Mouse (Mus musculus) heart, embryonic 14.5 days (tissue): Measurements from ENCODE around the gene Mgrn1. TPM values are rescaled to one million over a fixed set of nuclear protein-coding genes. Genes with fewer than 3 reads are reported as not detected.

Source experiments
- ATAC-seq: fragments of 200-750 bp; cut with Nextera tagmentation; 2 replicates; pipeline ENCODE4 v1.8.0; 2017; ENCODE audit warnings: low read depth, moderate TSS enrichment; ENCODE audit not compliant: insufficient number of reproducible peaks, insufficient read depth, low FRiP score
- H3K27ac ChIP-seq, 2 experiments: fragments of 200-500 bp in 1 of 2; fragments of 300-500 bp in 1 of 2; sonication (generic) in 1 of 2; replicated peaks in 1 of 2; 2 replicates each; pipeline ENCODE4 v1.5.1; 2012 to 2014; ENCODE audit warnings: low read depth in 2 of 2, low read length in 2 of 2, control low read depth in 1 of 2, mild to moderate bottlenecking in 1 of 2, mixed read lengths in 1 of 2; ENCODE audit not compliant: control insufficient read depth in 1 of 2, insufficient read depth in 1 of 2
- H3K27me3 ChIP-seq: fragments of 300-500 bp; sonication (generic); 2 replicates; pipeline ENCODE4 v1.6.1; 2014; ENCODE audit warnings: mild to moderate bottlenecking, low read length, control low read depth; ENCODE audit not compliant: control insufficient read depth, insufficient read depth
- H3K36me3 ChIP-seq: fragments of 300-500 bp; sonication (generic); 2 replicates; pipeline ENCODE4 v1.6.1; 2014; ENCODE audit warnings: mild to moderate bottlenecking, control low read depth, low read length, mixed read lengths; ENCODE audit not compliant: control insufficient read depth, insufficient read depth
- H3K4me1 ChIP-seq, 2 experiments: fragments of 200-500 bp in 1 of 2; fragments of 300-500 bp in 1 of 2; sonication (generic) in 1 of 2; 2 replicates each; pipeline ENCODE4 v1.6.1; 2012 to 2014; ENCODE audit warnings: low read length in 2 of 2, control low read depth in 1 of 2, mixed read lengths in 1 of 2; ENCODE audit not compliant: control insufficient read depth in 2 of 2, insufficient read depth in 2 of 2
- H3K4me2 ChIP-seq: fragments of 300-500 bp; sonication (generic); 2 replicates; pipeline ENCODE4 v1.6.1; 2014; ENCODE audit warnings: mild to moderate bottlenecking, low read length
- H3K4me3 ChIP-seq, 2 experiments: fragments of 200-500 bp in 1 of 2; fragments of 300-500 bp in 1 of 2; sonication (generic) in 1 of 2; 2 replicates each; pipeline ENCODE4 v1.5.1; 2012 to 2014; ENCODE audit warnings: low read length in 2 of 2, mild to moderate bottlenecking in 2 of 2, control low read depth in 1 of 2, low read depth in 1 of 2, moderate library complexity in 1 of 2; ENCODE audit not compliant: control insufficient read depth in 1 of 2, insufficient read depth in 1 of 2
- H3K9ac ChIP-seq: fragments of 300-500 bp; sonication (generic); 2 replicates; pipeline ENCODE4 v1.6.1; 2014; ENCODE audit warnings: mild to moderate bottlenecking, low read length
- H3K9me3 ChIP-seq: fragments of 300-500 bp; sonication (generic); 2 replicates; pipeline ENCODE4 v1.6.1; 2016; ENCODE audit warnings: low read length, control low read depth; ENCODE audit not compliant: control insufficient read depth
- WGBS: fragments of 180-500 bp; shearing (Covaris S2); extraction: QIAGEN DNeasy Blood & Tissue Kit; methylation state at CpG from one replicate; pipeline ENCODE4 v1.1.7; 2014; 5-methylcytosine and 5-hydroxymethylcytosine counted together
- polyA plus RNA-seq: library from polyadenylated mRNA; unstranded; fragments of >200 nt; fragmentation: Nextera tagmentation; extraction: Ambion mirVana; gene quantifications from 2 replicates; pipeline ENCODE4 v1.2.1, GENCODE M21; 2014

The Mgrn1 gene
- polyA plus RNA-seq, 1 experiment from 2014 or later: 115 TPM

DNA sequence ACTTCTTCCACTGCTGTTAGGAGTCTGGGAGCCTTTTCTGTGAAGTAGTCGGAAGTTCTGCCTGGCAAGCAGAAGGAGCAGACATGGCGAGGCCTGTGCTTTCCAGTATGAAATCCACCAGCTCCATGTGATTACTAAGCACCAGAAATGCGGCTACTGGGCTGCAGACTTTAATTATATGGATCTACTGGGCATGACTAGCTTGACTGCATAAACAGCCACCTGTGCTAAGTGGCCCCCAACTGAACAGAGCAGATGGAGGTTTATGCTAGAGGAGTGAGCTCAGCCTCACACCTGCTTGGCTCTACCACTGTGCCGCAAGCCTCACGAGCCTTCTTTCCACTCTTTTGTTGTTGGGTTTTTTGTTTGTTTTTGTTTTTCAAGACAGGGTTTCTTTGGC lies 88.5 kb downstream of the Mgrn1 start:
- ATAC-seq: no peak
- Histone ChIP-seq H3K9me3 (no peaks in the 10 kb centered on the region), H3K36me3 (no peaks in the 10 kb centered on the region), H3K4me1 (peaks cover 16 to 18% of the 10 kb centered on the region in 2 experiments), H3K9ac (no peak overlapping the region), H3K4me2 (no peak overlapping the region), H3K4me3 (no peak overlapping the region), H3K27ac (no peak overlapping the region), H3K27me3 (no peaks in the 10 kb centered on the region)
- WGBS: 90% methylated on average over 5 of the region's 5 CpGs

DNA sequence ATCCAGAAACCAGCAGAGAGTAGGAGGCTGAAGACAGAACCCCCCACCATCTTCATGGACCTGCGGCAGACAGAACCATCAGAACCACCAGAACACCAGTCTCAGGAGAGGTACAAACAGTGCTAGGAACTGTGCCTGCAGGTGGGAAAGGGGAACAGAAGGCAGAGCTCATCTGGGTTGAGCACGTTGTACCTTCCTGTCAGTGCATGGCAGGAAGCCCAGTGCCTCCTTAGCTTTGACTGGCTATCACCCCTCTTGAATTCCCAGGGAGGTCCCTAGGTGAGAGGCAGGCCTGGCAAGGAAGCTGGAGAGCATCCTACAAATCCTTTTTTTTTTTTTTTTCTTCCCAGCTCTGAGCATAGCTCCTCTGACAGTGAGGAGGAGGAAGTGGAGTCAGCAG lies 90.1 kb downstream of the Mgrn1 start:
- H3K4me2 ChIP-seq: no peak overlapping the region
- peaks cover 18 to 20% of the 10 kb centered on the region in 2 experiments for H3K4me1 ChIP-seq
- no peak for ATAC-seq
- H3K9me3 ChIP-seq: no peaks in the 10 kb centered on the region
- H3K27ac ChIP-seq: no peak overlapping the region
- H3K36me3 ChIP-seq: no peaks in the 10 kb centered on the region
- no peak overlapping the region for H3K4me3 ChIP-seq
- no peak overlapping the region for H3K9ac ChIP-seq
- 59% methylated on average over 2 of the region's 2 CpGs for WGBS
- no peaks in the 10 kb centered on the region for H3K27me3 ChIP-seq

DNA sequence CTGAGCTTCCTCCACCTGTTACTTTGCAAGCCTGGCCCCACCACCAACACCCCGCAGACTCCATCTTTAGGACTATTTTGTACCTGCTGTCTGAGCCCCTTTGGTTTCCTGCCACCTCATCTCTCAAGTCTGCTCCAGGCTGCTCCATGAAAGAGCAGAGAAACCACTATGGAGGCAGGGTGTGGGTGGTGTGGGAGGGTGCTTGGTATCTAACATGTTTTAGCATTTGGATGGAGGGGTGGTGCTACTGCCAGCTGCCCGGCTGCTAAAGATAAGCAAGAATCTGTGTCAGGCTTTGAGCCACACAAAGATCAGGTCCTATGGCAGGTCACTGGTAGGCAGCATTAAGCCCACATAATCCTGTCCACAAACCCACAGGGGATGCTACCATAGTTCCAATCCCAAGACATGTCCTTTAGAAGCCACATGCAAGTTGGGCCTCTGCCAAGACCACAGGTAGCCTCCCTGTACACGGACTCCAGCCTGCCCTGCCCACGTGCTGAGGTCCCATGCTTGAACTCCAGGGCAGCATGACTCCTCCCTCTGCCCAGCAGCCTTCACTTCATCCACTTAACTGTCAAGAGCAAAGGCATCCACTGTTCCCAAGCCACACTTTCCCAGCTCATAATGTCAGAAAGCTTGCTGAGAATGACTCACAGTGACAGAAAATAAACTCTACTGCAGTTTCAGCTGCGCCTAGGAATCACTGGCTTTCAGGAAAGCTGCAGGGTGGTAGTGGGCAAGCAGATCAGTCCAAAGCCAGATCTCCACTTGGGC lies 92.4 kb downstream of the Mgrn1 start:
- Histone ChIP-seq H3K4me2 (peak overlapping the region; percentile 40; the same call in 1 of the 2 replicates), H3K9me3 (no peaks in the 10 kb centered on the region), H3K27ac (peak overlapping the region; percentile 46 to 75), H3K4me1 (peaks cover 15 to 20% of the 10 kb centered on the region in 2 experiments), H3K4me3 (no peak overlapping the region), H3K9ac (no peak overlapping the region), H3K27me3 (no peaks in the 10 kb centered on the region), H3K36me3 (no peaks in the 10 kb centered on the region)
- 33% methylated on average over 5 of the region's 5 CpGs for WGBS
- ATAC-seq: peak; percentile 64; the same call in 1 of the 2 replicates

DNA sequence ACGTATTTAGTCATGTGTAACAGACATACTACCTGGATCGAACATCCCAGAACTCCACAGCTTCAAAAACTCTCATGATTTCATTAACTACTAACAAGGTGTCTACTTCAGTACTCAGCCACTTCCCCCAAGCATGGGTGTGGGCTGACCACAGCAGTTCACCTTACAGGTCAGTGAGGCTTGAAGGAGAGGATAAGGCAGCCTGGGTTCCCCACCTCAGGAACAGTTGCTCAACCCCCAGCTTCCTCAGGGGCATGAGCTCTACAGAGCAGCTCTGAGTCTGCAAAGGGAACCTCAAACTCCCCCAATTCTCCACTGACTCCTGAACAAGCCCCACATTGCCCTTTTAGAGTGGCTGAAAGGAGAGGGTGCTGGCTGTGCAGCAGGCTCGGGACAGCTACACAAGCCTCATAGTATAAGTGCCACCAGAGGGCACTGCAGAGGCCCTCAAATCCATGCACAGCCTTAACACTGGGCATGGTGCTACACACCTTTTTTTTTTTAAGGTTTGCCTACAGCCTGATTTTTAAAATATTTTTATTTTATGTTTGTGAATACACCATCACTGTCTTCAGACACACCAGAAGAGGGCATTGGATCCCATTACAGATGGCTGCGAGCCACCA lies 93.8 kb downstream of the Mgrn1 start:
- Histone ChIP-seq H3K36me3 (no peaks in the 10 kb centered on the region), H3K9ac (no peak overlapping the region), H3K9me3 (no peaks in the 10 kb centered on the region), H3K4me3 (no peak overlapping the region), H3K4me1 (peaks cover 15 to 20% of the 10 kb centered on the region in 2 experiments), H3K27me3 (no peaks in the 10 kb centered on the region), H3K27ac (peak overlapping the region in 1 of 2 experiments; percentile 75; a peak in 1 of 4 replicates), H3K4me2 (no peak overlapping the region)
- 72% methylated on average over 4 of the region's 4 CpGs for WGBS
- ATAC-seq: no peak

DNA sequence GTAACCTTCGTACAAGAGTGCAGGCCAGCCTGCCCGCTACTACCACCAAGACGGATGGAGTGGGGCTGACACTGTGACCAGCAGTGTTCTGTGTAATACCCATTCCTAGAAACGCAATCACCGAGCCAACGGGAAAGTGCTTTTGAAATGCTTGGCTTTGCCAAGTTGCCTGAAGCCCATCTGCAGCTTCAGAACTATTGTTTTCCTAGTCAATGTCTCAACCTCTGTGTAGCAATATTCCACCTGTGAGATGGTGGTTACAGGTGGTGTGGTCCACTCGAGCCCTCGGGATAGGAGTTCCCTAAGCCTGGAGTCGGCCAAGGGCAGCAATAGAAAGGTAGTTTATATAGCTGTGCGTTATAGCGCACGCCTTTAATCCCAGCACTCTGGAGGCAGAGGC lies 98.7 kb downstream of the Mgrn1 start:
- no peak overlapping the region for H3K27ac ChIP-seq
- H3K4me1 ChIP-seq: peaks cover 0 to 2% of the 10 kb centered on the region in 2 experiments; a peak in 3 of 4 replicates
- no peak overlapping the region for H3K9ac ChIP-seq
- H3K36me3 ChIP-seq: no peaks in the 10 kb centered on the region
- H3K4me2 ChIP-seq: no peak overlapping the region
- WGBS: 91% methylated on average over 12 of the region's 12 CpGs
- no peaks in the 10 kb centered on the region for H3K27me3 ChIP-seq
- no peaks in the 10 kb centered on the region for H3K9me3 ChIP-seq
- ATAC-seq: no peak
- H3K4me3 ChIP-seq: no peak overlapping the region

Other genes starting within 250 kb of the Mgrn1 start
- 11.9 and 12.8 TPM in 2 replicates for gene Vasn, start 246.3 kb upstream of the Mgrn1 start, polyA plus RNA-seq
- 68.9 and 70.3 TPM in 2 replicates for gene Dnaja3, start 246.3 kb upstream of the Mgrn1 start, polyA plus RNA-seq
- gene Coro7, start 206.5 kb upstream of the Mgrn1 start, polyA plus RNA-seq: 11.9 TPM in 2 replicates
- 28.4 and 36.1 TPM in 2 replicates for gene Nmral1, start 166.9 kb upstream of the Mgrn1 start, polyA plus RNA-seq
- gene Hmox2, start 159.9 kb upstream of the Mgrn1 start, polyA plus RNA-seq: 87.1 and 103 TPM in 2 replicates
- gene Cdip1, start 96.0 kb upstream of the Mgrn1 start, polyA plus RNA-seq: 121 and 135 TPM in 2 replicates
- 0.28 and 0.58 TPM in 2 replicates for gene 4930562C15Rik, start 50.8 kb upstream of the Mgrn1 start, polyA plus RNA-seq
- gene Ubald1, start 5.9 kb upstream of the Mgrn1 start, polyA plus RNA-seq: 24.2 and 25.3 TPM in 2 replicates
- 126 and 128 TPM in 2 replicates for gene Nudt16l1, start 52.5 kb downstream of the Mgrn1 start, polyA plus RNA-seq
- gene Anks3, start 78.0 kb downstream of the Mgrn1 start, polyA plus RNA-seq: 26.6 and 32.3 TPM in 2 replicates
- gene Sept12, start 111.6 kb downstream of the Mgrn1 start, polyA plus RNA-seq: not detected in 2 replicates
- gene Smim22, start 121.0 kb downstream of the Mgrn1 start, polyA plus RNA-seq: 3.3 and 4.2 TPM in 2 replicates
- 58.9 and 59.6 TPM in 2 replicates for gene Rogdi, start 127.3 kb downstream of the Mgrn1 start, polyA plus RNA-seq
- gene Glyr1, start 163.6 kb downstream of the Mgrn1 start, polyA plus RNA-seq: 59.7 and 68.3 TPM in 2 replicates
- gene Ubn1, start 163.8 kb downstream of the Mgrn1 start, polyA plus RNA-seq: 17.1 and 17.4 TPM in 2 replicates
- gene Ppl, start 246.2 kb downstream of the Mgrn1 start, polyA plus RNA-seq: 1.3 and 1.6 TPM in 2 replicates